Mouse (Mus musculus): Measurements from ENCODE around the gene Ankrd54. TPM values are rescaled to one million over a fixed set of nuclear protein-coding genes. Genes with fewer than 3 reads are reported as not detected.
A peak's percentile ranks its signal among the peaks of the same experiment; 100 is the strongest.

Ankrd54 gene
- total RNA-seq, 2 experiments from 2014 or later = 6.1 to 8.6 TPM

DNA sequence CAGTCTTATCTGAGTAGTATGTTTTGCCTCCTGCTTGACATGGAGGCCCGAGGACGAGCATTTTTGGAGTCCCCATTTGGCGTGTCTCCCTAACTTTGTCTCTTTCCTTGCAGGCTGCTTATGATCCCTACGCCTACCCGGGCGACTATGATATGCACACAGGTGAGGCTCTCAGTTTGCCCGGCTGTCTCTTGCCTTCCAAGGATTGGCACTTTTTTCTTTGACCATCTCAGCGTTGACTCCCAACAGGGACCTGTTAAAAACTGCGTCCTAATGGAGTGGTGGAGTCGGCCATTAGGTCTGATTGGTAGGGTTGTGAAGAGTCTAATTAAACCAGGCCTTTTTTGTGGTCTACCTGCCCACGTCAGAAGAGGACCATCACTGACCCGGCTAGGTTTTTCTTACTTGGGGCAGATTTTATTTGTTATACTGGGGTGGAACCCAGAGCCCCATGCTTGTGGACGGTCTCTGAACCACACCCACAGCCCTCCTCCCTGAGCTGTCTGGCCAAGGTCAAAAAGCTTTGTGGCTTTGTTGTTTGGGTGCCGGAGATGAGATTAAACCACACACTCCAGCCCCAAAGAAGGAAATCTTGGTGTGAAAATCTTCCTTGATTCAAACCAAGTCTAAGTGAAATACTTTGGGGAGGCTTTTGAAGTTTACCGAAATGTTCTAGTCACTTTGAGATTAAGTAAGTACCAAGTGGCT is 13.1 kb upstream of the Ankrd54 start:
- no peak for DNase-seq

DNA sequence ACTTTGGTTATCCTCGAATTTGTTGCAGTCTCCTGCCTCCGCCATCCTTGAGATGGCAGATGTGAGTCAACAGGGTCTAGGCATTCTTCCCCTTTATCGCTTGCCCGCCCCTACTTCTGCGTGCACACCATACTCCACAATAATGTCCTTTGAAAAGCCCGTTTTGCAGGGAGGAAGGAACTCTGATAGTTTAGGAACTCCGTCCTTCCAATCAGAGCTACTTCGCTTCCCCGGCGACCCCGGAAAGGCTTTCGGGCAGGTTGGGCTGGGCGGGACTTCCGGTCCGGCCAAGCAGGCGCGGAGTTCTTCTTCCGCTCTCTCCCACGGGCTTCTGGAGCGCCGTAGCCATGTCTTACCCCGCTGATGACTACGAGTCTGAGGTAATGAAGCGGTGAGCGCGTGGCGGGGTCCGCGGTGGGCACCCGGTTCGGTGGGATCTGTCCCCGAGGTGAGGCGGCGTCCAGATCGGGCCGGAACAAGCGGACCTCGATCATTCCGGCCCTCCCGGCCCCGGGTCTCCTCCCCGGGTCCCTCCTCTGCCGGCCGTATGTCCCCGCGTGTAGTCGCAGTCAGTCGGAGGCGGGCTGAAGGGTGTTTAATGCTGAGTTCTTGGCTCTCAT is 12.3 kb upstream of the Ankrd54 start, which contains the start of gene Eif3l:
Eif3l (plus strand) TSS at position 267 of the 620 bp plus-strand sequence.
- DNase-seq = peak; percentile 87

GRCm38 (mm10) chr15:79074446-79074845 is 11.8 kb upstream of the Ankrd54 start:
- DNase-seq = no peak

GRCm38 (mm10) chr15:79073752-79074151 is 11.1 kb upstream of the Ankrd54 start:
- DNase-seq = no peak

DNA sequence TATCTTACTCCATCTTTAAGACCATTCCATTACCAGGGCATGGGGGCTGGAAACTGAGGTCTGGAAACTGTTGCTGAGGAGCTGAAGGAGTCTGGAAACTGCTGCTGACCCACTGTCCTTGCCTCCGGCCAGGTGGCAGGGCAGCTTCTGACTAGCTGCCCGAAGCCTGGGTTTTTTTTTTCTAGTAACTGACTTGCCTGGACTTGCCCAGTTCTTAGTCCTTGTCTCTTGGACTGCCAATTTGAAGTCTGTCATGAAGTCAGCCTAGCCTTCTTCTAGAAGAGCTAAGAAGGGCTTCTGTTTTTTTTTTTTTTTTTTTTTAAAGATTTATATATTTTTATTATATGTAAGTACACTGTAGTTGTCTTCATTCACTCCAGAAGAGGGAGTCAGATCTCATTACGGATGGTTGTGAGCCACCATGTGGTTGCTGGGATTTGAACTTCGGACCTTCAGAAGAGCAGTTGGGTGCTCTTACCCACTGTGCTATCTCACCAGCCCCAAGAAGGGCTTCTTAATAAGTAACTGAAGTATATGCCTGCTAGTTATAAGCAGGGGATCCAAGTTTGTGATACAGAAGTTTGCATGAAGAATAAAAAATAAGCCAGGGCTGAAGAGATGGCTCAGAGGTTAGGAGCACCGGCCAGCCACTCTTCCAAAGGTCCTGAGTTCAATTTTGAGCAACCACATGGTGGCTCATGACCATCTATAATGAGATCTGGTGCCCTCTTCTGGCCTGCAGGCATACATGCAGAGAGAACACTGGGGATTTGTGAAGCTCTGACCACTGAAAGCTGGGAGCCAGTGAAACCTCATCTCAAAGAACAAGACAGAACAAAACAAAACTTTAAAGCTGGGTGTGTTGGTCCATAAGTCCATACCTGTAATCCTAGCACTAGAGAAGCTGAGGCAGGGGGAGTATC is 8.7 kb upstream of the Ankrd54 start:
- no peak for DNase-seq

GRCm38 (mm10) chr15:79068416-79068815 is 5.7 kb upstream of the Ankrd54 start:
- DNase-seq = no peak

GRCm38 (mm10) chr15:79067631-79068030 is 4.9 kb upstream of the Ankrd54 start:
- no peak for DNase-seq

DNA sequence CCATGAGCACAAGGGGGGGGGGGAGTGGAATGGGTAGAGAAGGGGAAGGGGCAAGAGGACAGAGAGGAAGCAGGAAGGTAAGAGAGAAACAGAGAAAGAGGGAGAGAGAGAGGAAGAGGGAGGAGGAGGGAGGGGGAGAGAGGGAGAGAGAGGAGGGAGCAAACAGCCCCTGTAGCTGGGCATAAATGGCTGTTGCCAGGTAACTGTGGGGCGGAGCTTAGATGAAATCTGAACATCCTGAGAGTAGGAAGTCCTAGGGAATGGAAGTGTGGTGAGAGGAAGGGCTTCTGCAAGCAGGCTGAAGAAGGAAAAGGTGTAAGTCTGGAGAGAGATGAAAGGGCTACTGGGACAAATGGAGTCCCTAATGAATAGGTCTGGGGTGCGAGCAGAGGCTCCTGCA is 3.6 kb upstream of the Ankrd54 start:
- no peak for DNase-seq

DNA sequence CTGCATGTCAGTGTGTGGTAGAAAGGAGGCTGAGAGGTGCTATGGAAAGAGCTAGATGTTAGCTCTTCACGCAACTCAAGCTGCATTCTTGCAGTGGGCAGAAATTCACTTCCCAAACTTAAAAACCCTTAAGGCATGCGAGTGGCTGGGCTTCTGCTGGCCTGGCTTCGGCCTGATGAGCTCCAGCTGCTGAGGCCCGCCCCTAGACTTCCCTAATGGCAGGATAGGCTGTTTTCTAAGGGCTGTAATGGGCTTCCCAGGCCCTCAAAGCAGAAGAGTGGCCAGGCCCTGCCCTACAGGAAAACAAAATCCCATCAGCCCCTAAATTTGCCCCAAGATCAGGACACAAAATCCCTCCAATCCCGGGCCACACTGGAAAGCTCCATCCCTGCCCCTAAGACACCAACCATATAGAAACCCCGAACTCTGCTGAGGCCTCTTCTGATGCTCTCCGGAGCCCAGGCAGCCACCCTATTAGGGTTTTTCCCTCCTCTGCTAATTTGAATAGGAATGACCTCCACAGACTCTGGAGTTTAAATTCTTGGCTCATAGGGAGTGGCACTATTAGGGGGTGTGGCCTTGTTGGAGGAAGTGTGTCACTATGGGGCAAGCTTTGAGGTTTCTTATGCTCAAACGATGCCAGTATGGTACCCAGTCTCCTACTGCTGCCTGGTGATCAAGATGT is 2.5 kb upstream of the Ankrd54 start:
- DNase-seq = no peak

DNA sequence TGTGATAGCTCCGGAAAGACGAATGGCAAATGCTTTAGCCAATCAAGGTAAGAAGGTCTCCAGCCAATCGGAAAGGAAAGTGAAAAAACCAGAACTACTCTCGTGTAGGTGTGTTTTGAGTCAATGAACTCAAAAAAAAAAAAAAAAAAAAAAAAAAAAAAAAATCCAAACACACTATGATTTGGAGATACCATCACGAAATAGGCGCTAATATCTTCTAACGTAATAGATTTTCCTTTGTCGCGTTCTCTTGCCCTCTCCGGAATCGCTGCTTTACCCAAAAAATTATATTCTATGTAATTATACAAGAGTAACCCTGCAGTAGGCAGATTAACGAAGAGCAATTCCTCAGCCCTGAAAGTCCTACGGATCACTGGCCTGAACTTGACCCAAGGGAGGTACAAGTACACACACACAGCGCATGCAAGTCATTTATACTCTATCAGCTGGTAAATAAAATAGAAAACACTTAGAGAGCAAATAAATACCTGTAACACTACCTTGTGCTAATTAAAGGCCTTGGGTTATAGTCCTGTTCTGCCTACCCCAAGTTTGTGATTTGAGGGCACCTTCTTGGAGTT is 557 bp upstream of the Ankrd54 start:
- no peak for DNase-seq

GRCm38 (mm10) chr15:79060887-79061565 is 1.7 kb downstream of the Ankrd54 start:
- no peak for DNase-seq

GRCm38 (mm10) chr15:79057850-79058249 is 4.8 kb downstream of the Ankrd54 start:
- DNase-seq = no peak

DNA sequence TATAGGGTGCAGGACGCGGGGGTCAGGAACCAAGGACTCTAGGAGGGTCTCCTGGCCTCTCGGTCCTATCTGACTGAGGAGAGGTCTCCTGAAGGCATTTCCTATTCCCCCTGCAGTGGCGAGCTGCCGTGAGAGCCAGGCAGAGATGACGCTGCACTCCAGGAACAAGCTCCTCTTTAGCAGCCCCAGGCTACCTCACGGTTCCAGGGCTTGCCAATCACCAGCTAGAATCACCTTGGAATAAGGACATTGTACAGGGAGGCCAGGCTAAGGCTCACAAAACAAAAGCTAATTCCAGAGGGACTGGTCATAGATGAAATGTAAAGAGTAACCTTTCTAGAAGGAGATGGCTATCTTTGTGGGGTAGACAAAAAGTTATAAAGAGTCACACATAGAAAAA is 6.1 kb downstream of the Ankrd54 start:
- DNase-seq = no peak

GRCm38 (mm10) chr15:79052366-79052765 is 10.3 kb downstream of the Ankrd54 start:
- DNase-seq = no peak

DNA sequence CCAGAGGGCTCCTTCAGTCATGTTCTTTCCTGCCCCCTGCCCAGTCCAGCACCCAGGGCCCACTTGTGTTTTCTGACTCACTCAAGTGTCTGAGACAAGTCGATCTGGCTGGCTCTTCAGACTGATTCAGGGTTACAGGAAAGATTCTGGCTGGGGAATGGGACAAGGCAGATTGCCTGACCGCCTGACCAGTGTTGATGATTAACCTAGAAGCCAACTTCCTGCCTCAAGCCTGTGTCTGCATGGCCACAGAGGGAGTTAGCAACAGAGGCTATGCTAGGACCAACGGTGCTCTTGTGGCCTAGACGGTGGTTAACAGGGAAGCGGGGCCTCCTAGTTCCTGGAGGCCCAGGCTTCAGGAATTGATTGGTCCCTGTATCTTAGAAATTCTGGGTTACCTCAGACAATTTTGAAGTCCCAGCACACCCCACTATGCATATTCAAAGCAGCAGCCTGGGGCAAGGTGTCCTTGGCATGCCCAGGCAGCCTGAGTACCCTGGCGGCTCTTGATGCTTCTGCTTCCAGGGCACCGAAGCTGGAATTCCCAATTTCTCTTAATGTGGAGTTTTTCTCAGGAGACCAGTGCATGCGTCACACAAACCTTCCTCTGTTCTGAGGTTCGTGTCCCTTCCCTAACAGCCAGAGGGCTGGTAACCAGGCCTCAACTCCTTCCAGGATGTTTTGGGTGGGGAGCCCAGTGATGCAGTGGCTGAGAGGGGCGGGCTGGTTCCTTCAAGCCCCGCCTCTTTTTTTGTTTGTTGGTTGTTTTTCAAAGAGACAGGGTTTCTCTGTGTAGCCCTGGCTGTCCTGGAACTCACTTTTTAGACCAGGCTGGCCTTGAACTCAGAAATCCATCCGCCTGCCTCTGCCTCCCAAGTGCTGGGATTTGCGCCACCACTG is 11.0 kb downstream of the Ankrd54 start:
- no peak for DNase-seq

GRCm38 (mm10) chr15:79050964-79051363 is 11.7 kb downstream of the Ankrd54 start:
- no peak for DNase-seq

DNA sequence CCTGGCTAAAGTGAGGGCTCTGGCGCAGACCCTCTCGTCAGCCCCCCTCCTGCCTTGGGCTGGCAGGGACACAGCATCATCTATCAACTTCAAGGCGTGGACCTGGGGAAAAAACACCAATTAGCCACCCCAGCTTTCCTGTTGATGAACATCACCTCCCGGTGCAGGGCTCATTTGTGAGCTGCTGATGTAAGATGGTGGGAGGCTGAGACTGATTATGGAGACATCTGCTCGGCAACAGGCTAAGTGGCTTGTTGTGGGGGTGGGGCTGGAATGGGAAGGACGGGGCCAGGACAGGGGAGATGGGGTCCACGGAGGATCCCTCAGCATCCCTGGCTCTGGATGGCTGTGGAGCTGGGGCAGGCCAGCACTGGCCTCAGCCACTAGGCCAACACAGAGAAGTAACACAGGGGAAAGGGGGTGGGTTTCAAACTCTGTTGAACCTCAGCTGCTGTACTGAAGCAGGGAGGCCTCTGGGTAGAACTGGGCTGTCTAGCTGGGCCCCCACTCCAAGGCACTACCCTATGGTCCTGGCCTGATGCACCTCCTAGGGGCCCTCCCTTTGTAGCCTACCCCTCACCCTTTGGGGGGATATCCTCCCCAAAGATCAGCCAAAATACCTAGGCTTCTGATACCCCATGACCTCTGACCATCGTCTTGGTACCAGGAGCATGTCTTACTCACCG is 12.4 kb downstream of the Ankrd54 start:
- no peak for DNase-seq

GRCm38 (mm10) chr15:79048186-79048585 is 14.5 kb downstream of the Ankrd54 start:
- DNase-seq = no peak

DNA sequence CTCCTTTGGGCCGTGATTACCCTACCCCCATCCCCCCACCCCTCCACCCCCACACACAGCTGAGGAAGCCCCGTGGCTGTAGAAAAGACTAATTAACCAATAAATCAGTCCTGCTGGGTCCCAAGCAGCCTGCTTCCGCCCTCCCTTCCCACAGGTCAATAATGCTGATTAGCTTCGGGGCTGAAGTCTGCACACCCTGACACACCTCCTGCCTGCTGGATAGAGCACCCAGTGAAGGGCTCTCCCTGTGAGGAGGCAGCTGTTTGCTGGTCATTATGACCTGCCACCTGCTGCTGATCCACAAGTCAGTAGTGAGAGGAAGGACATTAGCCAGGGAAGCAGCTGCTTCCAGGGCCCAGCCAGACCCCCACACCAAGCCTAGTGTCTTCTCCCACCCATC is 17.9 kb downstream of the Ankrd54 start:
- no peak for DNase-seq
